Mouse (Mus musculus): Measurements from ENCODE around the gene Tdrd7. TPM values are rescaled to one million over a fixed set of nuclear protein-coding genes. Genes with fewer than 3 reads are reported as not detected.

Gene Tdrd7
- polyA plus RNA-seq, 1 experiment from 2014 or later, result 15.0 TPM

DNA sequence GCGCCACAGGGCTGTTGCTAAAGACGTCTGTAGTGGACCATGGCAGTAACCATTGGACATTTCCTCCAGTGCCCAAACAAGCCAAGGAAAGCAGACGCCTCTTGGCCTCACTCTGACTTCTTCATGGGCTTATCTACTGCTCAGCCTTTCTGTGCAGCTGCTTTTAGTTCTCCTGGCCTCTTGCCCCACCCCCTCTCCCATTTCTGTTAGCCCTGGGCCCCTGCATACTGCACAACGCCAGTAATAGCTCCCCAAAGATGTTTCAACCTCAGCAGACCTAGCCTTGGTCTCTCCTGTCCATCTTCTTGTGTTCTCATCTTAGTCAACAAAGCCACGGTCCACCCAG is 77.3 kb downstream of the Tdrd7 start:
- H3K4me3 ChIP-seq (ENCODE audit: low read depth, low read length), result no peak overlapping the region
- no peaks in the 10 kb centered on the region for H3K36me3 ChIP-seq (ENCODE audit: control insufficient read depth, insufficient read depth, low read length)
- ATAC-seq, result no peak

DNA sequence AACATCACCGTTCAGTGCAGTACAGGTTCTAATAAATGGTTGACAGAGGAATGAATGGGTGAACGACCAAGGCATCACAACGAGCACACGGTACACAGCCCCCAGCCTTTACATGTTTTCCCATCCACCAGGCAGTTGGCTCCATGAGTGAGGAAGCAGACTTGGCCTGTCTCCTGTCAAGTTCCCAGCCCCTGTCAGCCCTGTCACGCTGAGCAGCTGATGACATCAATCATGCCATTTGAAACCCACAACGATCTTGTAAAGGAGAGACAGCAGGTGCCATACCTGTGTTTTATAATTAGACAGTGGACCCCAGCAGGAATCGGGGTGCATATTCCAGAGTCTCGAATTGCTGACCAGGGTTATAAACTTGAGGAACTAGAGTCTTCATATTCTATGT is 78.2 kb downstream of the Tdrd7 start:
- WGBS, result 79% methylated on average over 8 of the region's 8 CpGs
- Histone ChIP-seq H3K9me3 (replicated peaks; ENCODE audit: control insufficient read depth, low read length) (no peaks in the 10 kb centered on the region), H3K27ac (ENCODE audit: low read depth, low read length) (no peak overlapping the region), H3K4me2 (ENCODE audit: low read length) (no peak overlapping the region), H3K9ac (ENCODE audit: low read length) (no peak overlapping the region), H3K27me3 (replicated peaks; ENCODE audit: control insufficient read depth, insufficient read depth, low read length) (peaks cover 26% of the 10 kb centered on the region), H3K4me1 (ENCODE audit: control insufficient read depth, insufficient read depth, low read length) (peaks cover 9% of the 10 kb centered on the region), H3K36me3 (ENCODE audit: control insufficient read depth, insufficient read depth, low read length) (no peaks in the 10 kb centered on the region), H3K4me3 (ENCODE audit: low read depth, low read length) (no peak overlapping the region)
- DNase-seq (ENCODE audit: low spot score) (no peak), ATAC-seq (no peak)

More for the DNA sequence above, 77.3 kb downstream of the Tdrd7 start:
- Histone ChIP-seq H3K27me3 (replicated peaks; ENCODE audit: control insufficient read depth, insufficient read depth, low read length) (peaks cover 26% of the 10 kb centered on the region), H3K9me3 (replicated peaks; ENCODE audit: control insufficient read depth, low read length) (no peaks in the 10 kb centered on the region), H3K4me2 (ENCODE audit: low read length) (no peak overlapping the region), H3K4me1 (ENCODE audit: control insufficient read depth, insufficient read depth, low read length) (peaks cover 9% of the 10 kb centered on the region), H3K27ac (ENCODE audit: low read depth, low read length) (no peak overlapping the region), H3K9ac (ENCODE audit: low read length) (no peak overlapping the region)
- no peak for DNase-seq (ENCODE audit: low spot score)
- 34% methylated on average over 5 of the region's 5 CpGs for WGBS

DNA sequence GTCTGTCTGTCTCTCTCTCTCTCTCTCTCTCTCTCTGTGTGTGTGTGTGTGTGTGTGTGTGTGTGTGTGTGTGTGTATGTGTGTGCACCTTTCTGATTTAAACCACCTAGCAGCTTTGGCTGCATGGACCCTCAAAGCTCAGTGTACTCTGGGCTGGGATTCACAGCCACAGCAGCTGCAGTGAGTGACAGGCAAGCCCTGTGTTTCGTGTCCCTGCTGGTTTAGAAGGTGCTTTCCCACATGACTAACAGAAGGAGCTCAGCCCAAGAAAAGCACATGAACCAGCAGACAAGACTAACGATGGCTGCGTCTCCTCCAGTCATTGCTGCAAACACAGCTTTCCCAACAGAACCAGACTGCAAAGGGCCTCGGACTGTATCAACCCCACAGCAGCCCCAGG is 82.8 kb downstream of the Tdrd7 start:
- Histone ChIP-seq H3K27ac (ENCODE audit: low read depth, low read length) (no peak overlapping the region), H3K4me3 (ENCODE audit: low read depth, low read length) (no peak overlapping the region), H3K27me3 (replicated peaks; ENCODE audit: control insufficient read depth, insufficient read depth, low read length) (no peaks in the 10 kb centered on the region), H3K9me3 (replicated peaks; ENCODE audit: control insufficient read depth, low read length) (no peaks in the 10 kb centered on the region), H3K36me3 (ENCODE audit: control insufficient read depth, insufficient read depth, low read length) (no peaks in the 10 kb centered on the region), H3K4me1 (ENCODE audit: control insufficient read depth, insufficient read depth, low read length) (no peaks in the 10 kb centered on the region), H3K4me2 (ENCODE audit: low read length) (no peak overlapping the region), H3K9ac (ENCODE audit: low read length) (no peak overlapping the region)
- no peak for DNase-seq (ENCODE audit: low spot score)
- no peak for ATAC-seq
- 66% methylated on average over 4 of the region's 4 CpGs for WGBS

DNA sequence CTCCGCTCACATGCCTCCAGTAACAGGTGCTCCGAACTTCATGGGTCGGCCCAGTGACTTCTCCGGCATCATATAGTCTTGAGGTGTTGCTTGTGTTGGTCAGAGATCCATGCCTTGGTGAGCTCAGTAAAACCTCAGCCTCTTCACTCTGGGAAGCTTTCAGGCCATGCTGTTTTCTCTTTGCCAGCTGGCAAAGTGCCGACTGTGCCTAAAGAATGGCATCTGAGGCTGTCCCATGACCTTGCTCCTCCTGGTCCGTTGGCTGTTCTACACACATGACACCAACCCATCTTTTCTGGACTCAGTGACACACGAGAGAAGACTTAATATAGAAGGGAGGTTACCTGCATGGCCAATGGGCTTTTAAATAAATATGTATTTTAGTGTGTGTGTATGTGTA is 83.3 kb downstream of the Tdrd7 start:
- H3K9ac ChIP-seq (ENCODE audit: low read length), result no peak overlapping the region
- H3K4me2 ChIP-seq (ENCODE audit: low read length), result no peak overlapping the region
- H3K27ac ChIP-seq (ENCODE audit: low read depth, low read length), result no peak overlapping the region
- DNase-seq (ENCODE audit: low spot score) (no peak), ATAC-seq (no peak)
- H3K27me3 ChIP-seq (replicated peaks; ENCODE audit: control insufficient read depth, insufficient read depth, low read length), result no peaks in the 10 kb centered on the region
- WGBS, result 89% methylated on average over 7 of the region's 7 CpGs
- no peaks in the 10 kb centered on the region for H3K9me3 ChIP-seq (replicated peaks; ENCODE audit: control insufficient read depth, low read length)
- H3K4me1 ChIP-seq (ENCODE audit: control insufficient read depth, insufficient read depth, low read length), result no peaks in the 10 kb centered on the region
- no peaks in the 10 kb centered on the region for H3K36me3 ChIP-seq (ENCODE audit: control insufficient read depth, insufficient read depth, low read length)
- H3K4me3 ChIP-seq (ENCODE audit: low read depth, low read length), result no peak overlapping the region

DNA sequence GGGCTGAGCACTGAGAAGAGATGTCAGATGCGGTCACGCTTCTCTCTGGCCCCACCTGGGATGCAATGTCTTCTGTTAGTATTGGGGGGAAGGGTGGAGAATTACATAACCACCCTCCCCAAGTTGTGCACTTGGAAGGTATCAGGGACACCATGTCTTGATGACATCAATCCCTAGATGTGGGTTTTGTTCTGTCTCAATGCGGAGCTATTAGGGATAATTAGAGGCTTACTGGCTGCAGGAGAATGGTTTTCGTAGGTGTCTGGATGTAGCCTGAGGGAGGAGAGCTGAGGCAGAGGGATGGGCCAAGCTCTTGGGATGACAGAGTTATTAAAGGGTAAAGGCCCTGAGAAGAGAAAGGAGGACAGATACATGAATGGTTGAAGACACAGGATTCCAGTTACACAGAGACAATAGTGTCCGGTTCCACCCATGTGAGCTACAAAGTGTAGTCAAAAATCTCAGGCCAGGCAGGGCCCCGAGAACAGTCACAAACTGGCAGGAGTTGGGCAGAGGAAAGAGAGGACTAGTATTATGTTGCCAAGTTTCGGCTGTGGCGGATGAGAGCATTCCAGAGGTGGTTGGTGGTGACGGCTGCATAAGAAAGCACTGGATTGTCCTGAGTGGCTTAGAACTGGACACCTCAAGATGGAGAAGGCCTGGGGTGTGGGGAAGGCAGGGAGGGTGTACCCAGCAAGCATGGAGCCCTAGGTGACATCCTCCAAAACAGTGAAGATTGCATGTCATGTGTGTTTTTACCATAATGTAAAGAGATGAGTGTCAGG is 88.4 kb downstream of the Tdrd7 start:
- no peak overlapping the region for H3K4me2 ChIP-seq (ENCODE audit: low read length)
- H3K27ac ChIP-seq (ENCODE audit: low read depth, low read length), result no peak overlapping the region
- no peaks in the 10 kb centered on the region for H3K4me1 ChIP-seq (ENCODE audit: control insufficient read depth, insufficient read depth, low read length)
- no peak overlapping the region for H3K4me3 ChIP-seq (ENCODE audit: low read depth, low read length)
- no peaks in the 10 kb centered on the region for H3K36me3 ChIP-seq (ENCODE audit: control insufficient read depth, insufficient read depth, low read length)
- H3K27me3 ChIP-seq (replicated peaks; ENCODE audit: control insufficient read depth, insufficient read depth, low read length), result no peaks in the 10 kb centered on the region
- no peak for DNase-seq (ENCODE audit: low spot score)
- WGBS, result 83% methylated on average over 9 of the region's 9 CpGs
- H3K9ac ChIP-seq (ENCODE audit: low read length), result no peak overlapping the region
- no peak for ATAC-seq
- 0 out of 2 replicates have a peak, but pooled peaks cover 5% of the 10 kb centered on the region for H3K9me3 ChIP-seq (replicated peaks; ENCODE audit: control insufficient read depth, low read length)

GRCm38 (mm10) chr4:46056163-46056562 is 91.0 kb downstream of the Tdrd7 start:
- 0 out of 2 replicates have a peak, but pooled peaks cover 5% of the 10 kb centered on the region for H3K9me3 ChIP-seq (replicated peaks; ENCODE audit: control insufficient read depth, low read length)
- WGBS, result 82% methylated on average over 5 of the region's 5 CpGs
- ATAC-seq, result no peak
- H3K9ac ChIP-seq (ENCODE audit: low read length), result no peak overlapping the region
- H3K4me1 ChIP-seq (ENCODE audit: control insufficient read depth, insufficient read depth, low read length), result no peaks in the 10 kb centered on the region
- H3K4me2 ChIP-seq (ENCODE audit: low read length), result no peak overlapping the region
- H3K27ac ChIP-seq (ENCODE audit: low read depth, low read length), result no peak overlapping the region
- H3K4me3 ChIP-seq (ENCODE audit: low read depth, low read length), result no peak overlapping the region
- DNase-seq (ENCODE audit: low spot score), result no peak
- H3K27me3 ChIP-seq (replicated peaks; ENCODE audit: control insufficient read depth, insufficient read depth, low read length), result no peaks in the 10 kb centered on the region
- H3K36me3 ChIP-seq (ENCODE audit: control insufficient read depth, insufficient read depth, low read length), result no peaks in the 10 kb centered on the region

- Histone ChIP-seq H3K4me2 (ENCODE audit: low read length) (no peak overlapping the region), H3K4me3 (ENCODE audit: low read depth, low read length) (no peak overlapping the region), H3K36me3 (ENCODE audit: control insufficient read depth, insufficient read depth, low read length) (no peaks in the 10 kb centered on the region), H3K9me3 (replicated peaks; ENCODE audit: control insufficient read depth, low read length) (0 out of 2 replicates have a peak, but pooled peaks cover 5% of the 10 kb centered on the region), H3K27ac (ENCODE audit: low read depth, low read length) (no peak overlapping the region; the same call in 1 of the 2 replicates), H3K9ac (ENCODE audit: low read length) (no peak overlapping the region), H3K4me1 (ENCODE audit: control insufficient read depth, insufficient read depth, low read length) (no peaks in the 10 kb centered on the region), H3K27me3 (replicated peaks; ENCODE audit: control insufficient read depth, insufficient read depth, low read length) (no peaks in the 10 kb centered on the region)
- DNase-seq (ENCODE audit: low spot score), result no peak
- 83% methylated on average over 12 of the region's 12 CpGs for WGBS
- ATAC-seq, result no peak
Measured at GRCm38 (mm10) chr4:46061259-46061962, 96.3 kb downstream of the Tdrd7 start.

DNA sequence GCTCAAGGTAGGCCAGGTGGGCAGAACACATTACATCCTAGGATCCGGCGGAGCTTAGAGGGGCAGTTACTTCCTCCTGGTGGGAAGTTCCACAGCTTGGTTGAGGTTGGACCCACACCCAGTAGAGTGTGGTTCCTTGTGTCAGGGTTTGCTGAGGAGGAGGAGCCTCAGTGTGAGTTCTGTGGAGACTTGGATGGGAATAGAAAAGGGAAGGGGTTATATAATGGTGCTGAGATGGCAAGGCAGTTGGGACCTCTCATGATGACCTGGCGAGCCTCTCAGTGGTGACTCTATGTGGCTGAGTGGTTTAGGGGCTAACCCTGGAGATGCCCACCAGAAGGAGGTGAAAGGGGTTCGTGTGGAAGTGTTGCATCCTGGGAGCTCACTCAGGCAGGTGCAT is 98.7 kb downstream of the Tdrd7 start:
- H3K4me2 ChIP-seq (ENCODE audit: low read length), result no peak overlapping the region
- H3K9me3 ChIP-seq (replicated peaks; ENCODE audit: control insufficient read depth, low read length), result no peaks in the 10 kb centered on the region
- ATAC-seq, result no peak
- no peak overlapping the region for H3K4me3 ChIP-seq (ENCODE audit: low read depth, low read length)
- WGBS, result 85% methylated on average over 4 of the region's 4 CpGs
- H3K4me1 ChIP-seq (ENCODE audit: control insufficient read depth, insufficient read depth, low read length), result no peaks in the 10 kb centered on the region
- no peak for DNase-seq (ENCODE audit: low spot score)
- H3K36me3 ChIP-seq (ENCODE audit: control insufficient read depth, insufficient read depth, low read length), result no peaks in the 10 kb centered on the region
- no peaks in the 10 kb centered on the region for H3K27me3 ChIP-seq (replicated peaks; ENCODE audit: control insufficient read depth, insufficient read depth, low read length)
- no peak overlapping the region for H3K27ac ChIP-seq (ENCODE audit: low read depth, low read length)
- no peak overlapping the region for H3K9ac ChIP-seq (ENCODE audit: low read length)

DNA sequence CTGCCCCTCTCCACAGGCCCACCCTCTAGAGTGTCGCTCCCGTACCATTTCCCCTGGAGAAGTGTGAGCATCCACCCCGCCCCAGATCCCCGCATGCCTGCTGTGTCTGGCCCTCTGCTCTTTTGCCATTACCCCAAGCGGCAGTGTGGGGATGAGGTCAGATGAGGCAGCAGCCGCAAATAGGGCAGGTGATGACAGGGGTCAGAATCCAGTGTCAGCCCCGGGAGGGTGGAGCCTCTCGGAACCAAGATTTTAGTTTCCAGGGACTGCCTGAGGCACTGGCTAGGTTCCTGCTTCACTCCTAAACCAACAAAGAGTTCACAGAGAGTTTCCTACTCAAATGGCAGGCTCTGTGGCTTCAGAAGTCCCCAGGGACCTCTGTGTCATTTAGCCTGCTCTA is 99.1 kb downstream of the Tdrd7 start:
- no peak overlapping the region for H3K4me2 ChIP-seq (ENCODE audit: low read length)
- no peaks in the 10 kb centered on the region for H3K4me1 ChIP-seq (ENCODE audit: control insufficient read depth, insufficient read depth, low read length)
- ATAC-seq, result no peak
- no peaks in the 10 kb centered on the region for H3K36me3 ChIP-seq (ENCODE audit: control insufficient read depth, insufficient read depth, low read length)
- 59% methylated on average over 8 of the region's 8 CpGs for WGBS
- no peak overlapping the region for H3K4me3 ChIP-seq (ENCODE audit: low read depth, low read length)
- H3K9ac ChIP-seq (ENCODE audit: low read length), result no peak overlapping the region
- DNase-seq (ENCODE audit: low spot score), result no peak
- no peaks in the 10 kb centered on the region for H3K9me3 ChIP-seq (replicated peaks; ENCODE audit: control insufficient read depth, low read length)
- no peaks in the 10 kb centered on the region for H3K27me3 ChIP-seq (replicated peaks; ENCODE audit: control insufficient read depth, insufficient read depth, low read length)
- H3K27ac ChIP-seq (ENCODE audit: low read depth, low read length), result no peak overlapping the region

All from forebrain, embryonic 14.5 days (tissue).